Comparison of ENCODE assay signal across 8 mouse cellular contexts in genomic region chr7:73196851-73197531, GRCm38 (mm10).
DNase-seq lines count a peak whose midpoint lies in the region; ATAC-seq and TF ChIP-seq lines count a peak whose summit lies in the region.

No protein-coding gene starts in this region.

- no peak overlapping the region for H3K4me3 ChIP-seq in gastrocnemius, adult 2 months
- no peak overlapping the region for H3K4me3 ChIP-seq in forebrain, embryonic 13.5 days
- no peak overlapping the region for H3K4me3 ChIP-seq in olfactory bulb, adult 2 months (ENCODE audit: insufficient read depth, low read depth, low read length)
- no peak overlapping the region for H3K4me3 ChIP-seq in liver, embryonic 12.5 days

- ATAC-seq in forebrain, embryonic 13.5 days = peak; percentile 82
- no peak for ATAC-seq in liver, embryonic 12.5 days

- TF ChIP-seq CTCF in gastrocnemius, adult 2 months (IDR thresholded peaks at IDR 0.05) = no peak
- TF ChIP-seq CTCF in brain, embryonic 14.5 days (IDR thresholded peaks at IDR 0.05; ENCODE audit: borderline replicate concordance, extremely low read depth, insufficient read depth, insufficient read length) = no peak
- TF ChIP-seq CTCF in olfactory bulb, adult 2 months (IDR thresholded peaks at IDR 0.05; ENCODE audit: insufficient read depth, low read depth, low read length) = no peak

- no peak for TF ChIP-seq POLR2A in brain, embryonic 14.5 days (IDR thresholded peaks at IDR 0.05; ENCODE audit: borderline replicate concordance, extremely low read depth, insufficient read depth, insufficient read length, poor library complexity, severe bottlenecking)
- no peak for TF ChIP-seq POLR2A in olfactory bulb, adult 2 months (IDR thresholded peaks at IDR 0.05; ENCODE audit: insufficient read depth, low read depth, low read length)

- 20% methylated on average over 12 of the region's 12 CpGs for WGBS in forebrain, embryonic 13.5 days
- 47% methylated on average over 12 of the region's 12 CpGs for WGBS in olfactory bulb, adult 2 months
- WGBS in liver, embryonic 12.5 days (ENCODE audit: insufficient replicate concordance) = 61% methylated on average over 12 of the region's 12 CpGs

- no peak overlapping the region for H3K27ac ChIP-seq in gastrocnemius, adult 2 months
- H3K27ac ChIP-seq in forebrain, embryonic 13.5 days = peak overlapping the region; percentile 81
- H3K27ac ChIP-seq in olfactory bulb, adult 2 months (ENCODE audit: insufficient read depth, low read depth, low read length) = peak overlapping the region; percentile 64
- no peak overlapping the region for H3K27ac ChIP-seq in liver, embryonic 12.5 days

- H3K4me2 ChIP-seq in forebrain, embryonic 13.5 days = peak overlapping the region; percentile 4; the same call in 1 of the 2 replicates
- H3K4me2 ChIP-seq in liver, embryonic 12.5 days = no peak overlapping the region

- H3K27me3 ChIP-seq in forebrain, embryonic 13.5 days = no peaks in the 10 kb centered on the region
- H3K27me3 ChIP-seq in liver, embryonic 12.5 days (replicated peaks) = no peaks in the 10 kb centered on the region

- no peaks in the 10 kb centered on the region for H3K36me3 ChIP-seq in forebrain, embryonic 13.5 days (ENCODE audit: poor library complexity, severe bottlenecking)
- H3K36me3 ChIP-seq in liver, embryonic 12.5 days = no peaks in the 10 kb centered on the region

- peak overlapping the region; percentile 18; the same call in 1 of the 2 replicates for H3K9ac ChIP-seq in forebrain, embryonic 13.5 days
- no peak overlapping the region for H3K9ac ChIP-seq in liver, embryonic 12.5 days

- peaks cover 61% of the 10 kb centered on the region for H3K4me1 ChIP-seq in forebrain, embryonic 13.5 days
- H3K4me1 ChIP-seq in olfactory bulb, adult 2 months (ENCODE audit: control insufficient read depth, insufficient read depth, low read length) = peaks cover 3% of the 10 kb centered on the region; the same call in 1 of the 2 replicates
- no peaks in the 10 kb centered on the region for H3K4me1 ChIP-seq in liver, embryonic 12.5 days

- peak; percentile 35 for DNase-seq in gastrocnemius, postnatal 14 days
- no peak for DNase-seq in gastrocnemius, adult 2 months
- DNase-seq in brain, embryonic 14.5 days (ENCODE audit: low read depth) = peak; percentile 95
- peak; percentile 84 for DNase-seq in layer of hippocampus, adult 9-11 months
- no peak for DNase-seq in thymus, postnatal 14 days

- 0 out of 2 replicates have a peak, but pooled peaks cover 5% of the 10 kb centered on the region for H3K9me3 ChIP-seq in forebrain, embryonic 13.5 days (replicated peaks)
- H3K9me3 ChIP-seq in liver, embryonic 12.5 days (replicated peaks) = no peaks in the 10 kb centered on the region

- intact Hi-C loops in gastrocnemius, postnatal 14 days (cut with DNase I; ENCODE audit: low total_unique reads) = no loop called here
- intact Hi-C loops in gastrocnemius, adult 2 months (cut with DNase I) = no loop called here

Comparison
In these comparisons a context has a peak if more than half of its experiments do, and no peak if none do; other contexts are left out.
1. DNase-seq: peak in gastrocnemius, postnatal 14 days (single experiment), brain, embryonic 14.5 days (single experiment) and layer of hippocampus, adult 9-11 months (single experiment); none in gastrocnemius, adult 2 months (single experiment) and thymus, postnatal 14 days (single experiment).
2. H3K27ac ChIP-seq: peak in forebrain, embryonic 13.5 days (single experiment) and olfactory bulb, adult 2 months (single experiment); none in gastrocnemius, adult 2 months (single experiment) and liver, embryonic 12.5 days (single experiment).